Mouse (Mus musculus) MEL (cell line): Measurements from ENCODE around the gene Fam189b. TPM values are rescaled to one million over a fixed set of nuclear protein-coding genes. Genes with fewer than 3 reads are reported as not detected.

ENCODE experiments used
- DNase-seq: peaks from one replicate; pipeline ENCODE4 v3.0.0; 2011; ENCODE audit warnings: low read depth, low spot score
- H3K27ac ChIP-seq: 2 replicates; pipeline ENCODE4 v1.5.1; 2012; ENCODE audit warnings: low read depth, mild to moderate bottlenecking, control low read depth, low read length, moderate library complexity; ENCODE audit not compliant: control insufficient read depth
- H3K27me3 ChIP-seq, 2 experiments: fragments of 150-350 bp in 1 of 2; sonication (generic) in 1 of 2; 2 replicates each; pipeline ENCODE4 v1.6.1; 2012; ENCODE audit warnings: low read length in 2 of 2, mild to moderate bottlenecking in 2 of 2, improper control_type of control experiment in 1 of 2, moderate library complexity in 1 of 2; ENCODE audit not compliant: insufficient read depth in 2 of 2, control insufficient read depth in 1 of 2
- H3K36me3 ChIP-seq, 2 experiments: 2 replicates each; pipeline ENCODE4 v1.6.1; 2012 to 2014; ENCODE audit warnings: low read length in 2 of 2, improper control_type of control experiment in 1 of 2, inconsistent platforms in 1 of 2, mild to moderate bottlenecking in 1 of 2; ENCODE audit not compliant: insufficient read depth in 2 of 2, control insufficient read depth in 1 of 2
- H3K4me1 ChIP-seq, 2 experiments: fragments of 150-350 bp in 1 of 2; sonication (generic) in 1 of 2; 2 replicates each; pipeline ENCODE4 v1.6.1; 2012; ENCODE audit warnings: low read length in 2 of 2, improper control_type of control experiment in 1 of 2, mild to moderate bottlenecking in 1 of 2; ENCODE audit not compliant: insufficient read depth in 2 of 2, control insufficient read depth in 1 of 2
- H3K4me3 ChIP-seq, 2 experiments: fragments of 150-350 bp in 1 of 2; sonication (generic) in 1 of 2; 2 replicates each; pipeline ENCODE4 v1.5.1; 2012; ENCODE audit warnings: low read depth in 2 of 2, low read length in 2 of 2, mild to moderate bottlenecking in 2 of 2, moderate library complexity in 2 of 2, control low read depth in 1 of 2, improper control_type of control experiment in 1 of 2; ENCODE audit not compliant: control insufficient read depth in 1 of 2, insufficient read depth in 1 of 2
- H3K79me2 ChIP-seq: 2 replicates; pipeline ENCODE4 v1.6.1; 2012; ENCODE audit warnings: mild to moderate bottlenecking, low read length, moderate library complexity; ENCODE audit not compliant: control insufficient read depth, poor library complexity, insufficient read depth
- H3K9ac ChIP-seq: 2 replicates; pipeline ENCODE4 v1.6.1; 2012; ENCODE audit warnings: low read depth, mild to moderate bottlenecking, control low read depth, low read length, moderate library complexity; ENCODE audit not compliant: control insufficient read depth, poor library complexity, severe bottlenecking
- H3K9me3 ChIP-seq: fragments of 150-350 bp; sonication (generic); replicated peaks from 2 replicates; pipeline ENCODE4 v1.6.1; 2012; ENCODE audit warnings: mild to moderate bottlenecking, low read length, improper control_type of control experiment, moderate library complexity; ENCODE audit not compliant: insufficient read depth
- CHD2 ChIP-seq: IDR thresholded peaks from 2 replicates; pipeline ENCODE4 v1.6.1; 2011; ENCODE audit warnings: low read length, improper control_type of control experiment
- EP300 ChIP-seq, 2 experiments: IDR thresholded peaks; 2 replicates each; pipeline ENCODE4 v1.6.1; 2011; ENCODE audit warnings: improper control_type of control experiment in 2 of 2, low read length in 2 of 2, low read depth in 1 of 2, mild to moderate bottlenecking in 1 of 2
- GATA1 ChIP-seq: IDR thresholded peaks from 2 replicates; pipeline ENCODE4 v1.6.1; 2011; ENCODE audit warnings: low read depth, low read length, improper control_type of control experiment
- HCFC1 ChIP-seq: IDR thresholded peaks from 2 replicates; pipeline ENCODE4 v1.6.1; 2012; ENCODE audit warnings: low read depth, mild to moderate bottlenecking, inconsistent platforms, low read length, improper control_type of control experiment, moderate library complexity
- MAFK ChIP-seq: IDR thresholded peaks from 2 replicates; pipeline ENCODE4 v1.6.1; 2011; ENCODE audit warnings: low read depth, mild to moderate bottlenecking, low read length, improper control_type of control experiment, borderline replicate concordance
- MEF2A ChIP-seq: IDR thresholded peaks from 2 replicates; pipeline ENCODE4 v1.6.1; 2014; ENCODE audit warnings: low read depth, mild to moderate bottlenecking, inconsistent platforms, low read length, improper control_type of control experiment; ENCODE audit not compliant: poor library complexity, insufficient replicate concordance, severe bottlenecking; ENCODE audit errors: extremely low read depth
- MYC ChIP-seq: IDR thresholded peaks from 2 replicates; pipeline ENCODE4 v1.6.1; 2011; ENCODE audit warnings: low read depth, mild to moderate bottlenecking, low read length, improper control_type of control experiment, moderate library complexity
- POLR2A ChIP-seq, 2 experiments: IDR thresholded peaks; 2 replicates each; pipeline ENCODE4 v1.6.1; 2011 to 2012; ENCODE audit warnings: low read length in 2 of 2, mild to moderate bottlenecking in 2 of 2, control low read depth in 1 of 2, improper control_type of control experiment in 1 of 2, low read depth in 1 of 2, moderate library complexity in 1 of 2; ENCODE audit not compliant: control insufficient read depth in 1 of 2, insufficient read depth in 1 of 2, poor library complexity in 1 of 2
- POLR2AphosphoS2 ChIP-seq: IDR thresholded peaks from 2 replicates; pipeline ENCODE4 v1.6.1; 2011; ENCODE audit warnings: low read length, improper control_type of control experiment
- SIN3A ChIP-seq: IDR thresholded peaks from 2 replicates; pipeline ENCODE4 v1.6.1; 2012; ENCODE audit warnings: low read length, improper control_type of control experiment, inconsistent platforms
- SMC3 ChIP-seq: IDR thresholded peaks from 2 replicates; pipeline ENCODE4 v1.6.1; 2011; ENCODE audit warnings: low read depth, low read length, improper control_type of control experiment
- TAL1 ChIP-seq: IDR thresholded peaks from 2 replicates; pipeline ENCODE4 v1.6.1; 2012; ENCODE audit warnings: mild to moderate bottlenecking, inconsistent platforms, low read length, moderate library complexity, mixed read lengths
- TCF12 ChIP-seq: IDR thresholded peaks from 2 replicates; pipeline ENCODE4 v1.6.1; 2014; ENCODE audit warnings: low read depth, mild to moderate bottlenecking, inconsistent platforms, low read length, improper control_type of control experiment, moderate library complexity
- UBTF ChIP-seq: IDR thresholded peaks from 2 replicates; pipeline ENCODE4 v1.6.1; 2012; ENCODE audit warnings: low read depth, mild to moderate bottlenecking, inconsistent platforms, low read length, improper control_type of control experiment, moderate library complexity, borderline replicate concordance; ENCODE audit not compliant: insufficient read depth
- USF1 ChIP-seq: IDR thresholded peaks from 2 replicates; pipeline ENCODE4 v1.6.1; 2014; ENCODE audit warnings: low read depth, mild to moderate bottlenecking, inconsistent platforms, low read length, improper control_type of control experiment, moderate library complexity
- ZMIZ1 ChIP-seq: IDR thresholded peaks from 2 replicates; pipeline ENCODE4 v1.6.1; 2012; ENCODE audit warnings: low read depth, mild to moderate bottlenecking, inconsistent platforms, low read length, improper control_type of control experiment, moderate library complexity
- ZNF384 ChIP-seq: IDR thresholded peaks from 2 replicates; pipeline ENCODE4 v1.6.1; 2012; ENCODE audit warnings: low read depth, mild to moderate bottlenecking, inconsistent platforms, low read length, improper control_type of control experiment
- polyA plus RNA-seq, 2 experiments: library from polyadenylated mRNA; stranded (reverse) in 1 of 2; unstranded in 1 of 2; fragments of >175 nt in 1 of 2; fragments of >200 nt in 1 of 2; gene quantifications; 2 replicates each; pipeline versions ENCODE4 v1.2.1 to v1.2.4; 2012; ENCODE audit warnings: low replicate concordance in 2 of 2, low read depth in 1 of 2; ENCODE audit not compliant: insufficient read length in 2 of 2, insufficient read depth in 1 of 2, missing spikeins in 1 of 2
- total RNA-seq: library from RNA; depleted of rRNA; stranded (reverse); fragments of 300-350 nt; gene quantifications from 2 replicates; pipeline ENCODE4 v1.2.3, GENCODE M21; 2012

The Fam189b gene
- total and polyA plus RNA-seq, 3 experiments = 7.0 to 35.3 TPM; not detected in 1

- no peak for TF ChIP-seq ZNF384
These were observed at the start of gene Fam189b (continued) for GRCm38 (mm10) chr3:89183058-89183958.

GRCm38 (mm10) chr3:89133752-89134151, 49.2 kb upstream of the Fam189b start:
- DNase-seq = peak; percentile 64
- H3K27ac ChIP-seq = peak overlapping the region; percentile 88
- peaks cover 0 to 50% of the 10 kb centered on the region in 2 experiments; a peak in 2 of 4 replicates for H3K36me3 ChIP-seq
- H3K27me3 ChIP-seq = no peaks in the 10 kb centered on the region
- H3K4me1 ChIP-seq = peaks cover 30 to 57% of the 10 kb centered on the region in 2 experiments
- H3K4me3 ChIP-seq = no peak overlapping the region
- peaks cover 16% of the 10 kb centered on the region for H3K79me2 ChIP-seq
- no peak for TF ChIP-seq MYC
- peak; percentile 41 for TF ChIP-seq TAL1
- no peak for TF ChIP-seq CHD2
- no peak for TF ChIP-seq POLR2A (IDR thresholded peaks at IDR 0.05; ENCODE audit: control insufficient read depth in 1 of 2, insufficient read depth in 1 of 2, low read depth in 1 of 2, low read length in 2 of 2, poor library complexity in 1 of 2)
- no peak for TF ChIP-seq HCFC1
- TF ChIP-seq SMC3 = no peak
- peak in 1 of 2 experiments; percentile 56; a peak in 2 of 4 replicates for TF ChIP-seq EP300 (IDR thresholded peaks at IDR 0.05; ENCODE audit: low read depth in 1 of 2, low read length in 2 of 2)
- 0 out of 2 replicates have a peak, but pooled peaks have one; percentile 7 for TF ChIP-seq SIN3A
- TF ChIP-seq MEF2A = no peak
- TF ChIP-seq TCF12 = 0 out of 2 replicates have a peak, but pooled peaks have one; percentile 19
- TF ChIP-seq ZMIZ1 = no peak
- TF ChIP-seq GATA1 = peak; percentile 67
- TF ChIP-seq MAFK = no peak
- no peak for TF ChIP-seq POLR2AphosphoS2
- no peak for TF ChIP-seq UBTF
- TF ChIP-seq USF1 = no peak
- TF ChIP-seq, all 39 proteins: peak for 5
- Histone ChIP-seq H3K9ac (peak overlapping the region; percentile 67), H3K9me3 (no peaks in the 10 kb centered on the region)
